Mouse (Mus musculus): ENCODE measurements at regions not wholly inside any gene's neighbourhood (a gene's known extent, or its start where the extent isn't known, plus 50 kb on each side); places are given as distances from the start of the nearest gene placed in this dataset.

GRCm38 (mm10) chr9:31654747-31655146 lies 190.5 kb upstream of the Tmem45b start:
- Histone ChIP-seq H3K4me1 (replicated peaks; ENCODE audit: control insufficient read depth in 2 of 2, insufficient read depth in 2 of 2, low read length in 1 of 2) (no peaks in the 10 kb centered on the region), H3K36me3 (replicated peaks; ENCODE audit: control insufficient read depth, insufficient read depth, low read depth) (no peaks in the 10 kb centered on the region), H3K4me3 (ENCODE audit: insufficient read depth in 1 of 2, low read depth in 2 of 2, low read length in 2 of 2) (no peak overlapping the region), H3K9ac (replicated peaks) (no peak overlapping the region), H3K9me3 (ENCODE audit: control insufficient read depth, low read length) (no peaks in the 10 kb centered on the region), H3K4me2 (ENCODE audit: low read depth) (no peak overlapping the region), H3K27ac (no peak overlapping the region), H3K27me3 (ENCODE audit: control insufficient read depth, insufficient read depth, low read length) (no peaks in the 10 kb centered on the region)
- TF ChIP-seq CTCF (IDR thresholded peaks at IDR 0.05; ENCODE audit: low read depth) (no peak), EP300 (IDR thresholded peaks at IDR 0.05; ENCODE audit: low read depth) (no peak)
- no peak for ATAC-seq (ENCODE audit: insufficient read depth)
- 55% methylated on average over 6 of the region's 6 CpGs for WGBS (ENCODE audit: insufficient replicate concordance)
- no peak for DNase-seq (ENCODE audit: low read depth in 3 of 3, low spot score in 3 of 3)

DNA sequence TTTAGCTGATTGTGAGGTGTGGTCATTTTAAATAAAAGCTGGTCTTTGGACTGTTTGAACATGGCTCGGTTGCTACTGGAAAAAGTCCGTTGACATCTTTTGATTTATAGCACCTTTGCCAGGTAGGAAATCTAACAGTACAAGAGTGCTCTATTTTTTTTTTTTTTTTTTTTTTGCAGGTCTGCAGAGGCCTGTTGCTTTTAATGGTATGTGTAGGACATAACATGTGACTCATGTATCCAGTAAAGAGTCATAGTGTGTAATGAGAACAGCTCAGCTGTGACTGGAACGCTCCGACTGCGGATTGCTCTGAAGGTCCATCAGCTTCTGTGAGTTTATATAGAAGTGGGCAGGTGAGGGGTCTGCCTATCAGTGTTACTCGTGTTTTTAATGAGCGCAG lies 190.0 kb upstream of the Tmem45b start:
- no peak overlapping the region for H3K27ac ChIP-seq
- no peaks in the 10 kb centered on the region for H3K27me3 ChIP-seq (ENCODE audit: control insufficient read depth, insufficient read depth, low read length)
- WGBS (ENCODE audit: insufficient replicate concordance) = 70% methylated on average over 7 of the region's 7 CpGs
- H3K4me2 ChIP-seq (ENCODE audit: low read depth) = no peak overlapping the region
- H3K4me1 ChIP-seq (replicated peaks; ENCODE audit: control insufficient read depth in 2 of 2, insufficient read depth in 2 of 2, low read length in 1 of 2) = no peaks in the 10 kb centered on the region
- no peaks in the 10 kb centered on the region for H3K9me3 ChIP-seq (ENCODE audit: control insufficient read depth, low read length)
- no peak for TF ChIP-seq CTCF (IDR thresholded peaks at IDR 0.05; ENCODE audit: low read depth)
- TF ChIP-seq EP300 (IDR thresholded peaks at IDR 0.05; ENCODE audit: low read depth) = no peak
- H3K36me3 ChIP-seq (replicated peaks; ENCODE audit: control insufficient read depth, insufficient read depth, low read depth) = no peaks in the 10 kb centered on the region
- H3K4me3 ChIP-seq (ENCODE audit: insufficient read depth in 1 of 2, low read depth in 2 of 2, low read length in 2 of 2) = no peak overlapping the region
- no peak overlapping the region for H3K9ac ChIP-seq (replicated peaks)
- DNase-seq (ENCODE audit: low read depth in 3 of 3, low spot score in 3 of 3) (no peak), ATAC-seq (ENCODE audit: insufficient read depth) (no peak)

DNA sequence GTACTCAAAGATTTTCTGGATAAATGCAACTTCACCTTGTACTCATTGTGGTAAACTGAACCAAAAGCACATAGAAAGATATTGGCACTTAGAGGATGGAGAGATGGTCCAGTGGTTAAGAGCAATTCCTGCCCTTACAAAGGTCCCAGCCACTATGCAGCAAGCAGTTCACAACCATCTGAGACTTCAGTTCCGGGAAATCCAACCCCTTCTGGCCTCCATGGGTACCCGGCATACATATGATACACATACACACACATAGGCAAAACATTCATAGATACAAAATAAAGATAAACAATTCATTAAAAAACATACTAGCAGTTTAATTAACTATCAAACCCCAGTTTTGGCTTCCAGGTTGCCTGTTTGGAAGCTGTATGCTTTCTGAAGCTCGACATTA lies 189.5 kb upstream of the Tmem45b start:
- DNase-seq (ENCODE audit: low read depth in 3 of 3, low spot score in 3 of 3) = no peak
- Histone ChIP-seq H3K9ac (replicated peaks) (no peak overlapping the region), H3K4me3 (ENCODE audit: insufficient read depth in 1 of 2, low read depth in 2 of 2, low read length in 2 of 2) (no peak overlapping the region), H3K27ac (no peak overlapping the region), H3K9me3 (ENCODE audit: control insufficient read depth, low read length) (no peaks in the 10 kb centered on the region), H3K27me3 (ENCODE audit: control insufficient read depth, insufficient read depth, low read length) (no peaks in the 10 kb centered on the region), H3K36me3 (replicated peaks; ENCODE audit: control insufficient read depth, insufficient read depth, low read depth) (no peaks in the 10 kb centered on the region), H3K4me1 (replicated peaks; ENCODE audit: control insufficient read depth in 2 of 2, insufficient read depth in 2 of 2, low read length in 1 of 2) (no peaks in the 10 kb centered on the region), H3K4me2 (ENCODE audit: low read depth) (no peak overlapping the region)
- TF ChIP-seq CTCF (IDR thresholded peaks at IDR 0.05; ENCODE audit: low read depth) (no peak), EP300 (IDR thresholded peaks at IDR 0.05; ENCODE audit: low read depth) (no peak)
- 65% methylated on average over 3 of the region's 3 CpGs for WGBS (ENCODE audit: insufficient replicate concordance)
- no peak for ATAC-seq (ENCODE audit: insufficient read depth)

DNA sequence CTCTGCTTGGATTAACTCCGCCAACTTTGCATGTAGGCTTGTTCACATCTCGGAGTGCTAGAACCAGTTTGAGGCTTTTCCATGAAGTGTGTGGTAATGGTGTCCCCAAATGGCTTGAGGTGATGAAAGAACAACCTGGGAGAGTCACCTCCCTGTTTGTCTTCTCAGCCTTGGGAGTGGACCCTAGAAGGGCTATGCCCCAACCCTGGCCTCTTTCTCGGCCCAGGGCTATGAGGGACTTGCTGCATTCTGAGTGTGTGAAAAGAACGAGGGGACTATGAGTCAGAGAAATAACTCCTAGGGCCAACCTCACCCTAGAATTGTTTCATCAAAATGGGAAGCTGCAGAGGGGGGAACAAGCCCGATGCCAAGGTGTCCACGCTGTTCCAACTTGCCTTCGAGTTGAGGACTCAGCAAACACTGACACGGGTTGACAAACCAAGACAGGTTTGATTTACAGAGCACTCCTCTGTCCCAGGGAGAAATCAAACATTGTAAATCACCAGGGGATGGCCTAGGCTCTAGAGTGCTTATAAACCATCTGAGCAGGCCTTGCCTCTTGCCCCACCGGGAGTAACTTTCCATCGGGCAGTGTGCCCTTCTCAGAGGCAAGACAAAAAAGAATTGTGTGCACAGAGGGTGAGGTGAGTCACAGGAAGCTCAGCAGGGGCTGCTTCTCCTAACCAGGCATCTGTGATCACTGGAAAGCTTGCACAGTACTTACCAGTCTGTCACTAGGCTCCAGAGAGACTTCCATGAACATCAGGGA lies 186.3 kb upstream of the Tmem45b start:
- H3K4me1 ChIP-seq (replicated peaks; ENCODE audit: control insufficient read depth in 2 of 2, insufficient read depth in 2 of 2, low read length in 1 of 2) = no peaks in the 10 kb centered on the region
- H3K27ac ChIP-seq = no peak overlapping the region
- no peak for TF ChIP-seq CTCF (IDR thresholded peaks at IDR 0.05; ENCODE audit: low read depth)
- H3K27me3 ChIP-seq (ENCODE audit: control insufficient read depth, insufficient read depth, low read length) = no peaks in the 10 kb centered on the region
- no peak overlapping the region for H3K4me2 ChIP-seq (ENCODE audit: low read depth)
- ATAC-seq (ENCODE audit: insufficient read depth) (no peak), DNase-seq (ENCODE audit: low read depth in 3 of 3, low spot score in 3 of 3) (no peak)
- WGBS (ENCODE audit: insufficient replicate concordance) = 59% methylated on average over 10 of the region's 10 CpGs
- H3K9me3 ChIP-seq (ENCODE audit: control insufficient read depth, low read length) = no peaks in the 10 kb centered on the region
- no peak overlapping the region for H3K4me3 ChIP-seq (ENCODE audit: insufficient read depth in 1 of 2, low read depth in 2 of 2, low read length in 2 of 2)
- H3K9ac ChIP-seq (replicated peaks) = no peak overlapping the region
- no peaks in the 10 kb centered on the region for H3K36me3 ChIP-seq (replicated peaks; ENCODE audit: control insufficient read depth, insufficient read depth, low read depth)

- Histone ChIP-seq H3K36me3 (replicated peaks; ENCODE audit: control insufficient read depth, insufficient read depth, low read depth) (no peaks in the 10 kb centered on the region), H3K27me3 (ENCODE audit: control insufficient read depth, insufficient read depth, low read length) (no peaks in the 10 kb centered on the region), H3K9ac (replicated peaks) (no peak overlapping the region), H3K4me1 (replicated peaks; ENCODE audit: control insufficient read depth in 2 of 2, insufficient read depth in 2 of 2, low read length in 1 of 2) (no peaks in the 10 kb centered on the region), H3K4me2 (ENCODE audit: low read depth) (no peak overlapping the region), H3K9me3 (ENCODE audit: control insufficient read depth, low read length) (no peaks in the 10 kb centered on the region), H3K27ac (no peak overlapping the region), H3K4me3 (ENCODE audit: insufficient read depth in 1 of 2, low read depth in 2 of 2, low read length in 2 of 2) (no peak overlapping the region)
- no peak for ATAC-seq (ENCODE audit: insufficient read depth)
- WGBS (ENCODE audit: insufficient replicate concordance) = 74% methylated on average over 5 of the region's 5 CpGs
- DNase-seq (ENCODE audit: low read depth in 3 of 3, low spot score in 3 of 3) = no peak
- TF ChIP-seq CTCF (IDR thresholded peaks at IDR 0.05; ENCODE audit: low read depth) (no peak), EP300 (IDR thresholded peaks at IDR 0.05; ENCODE audit: low read depth) (no peak)
Observed at GRCm38 (mm10) chr9:31649073-31649472, 184.8 kb upstream of the Tmem45b start.
